Mouse (Mus musculus) megakaryocyte-erythroid progenitor cell, adult 5-6 weeks (primary cell): Measurements from ENCODE around the gene Polh. TPM values are rescaled to one million over a fixed set of nuclear protein-coding genes. Genes with fewer than 3 reads are reported as not detected.

Experiments used
- ATAC-seq: replicated peaks from 2 replicates; pipeline ENCODE4 v1.8.0; 2016; ENCODE audit warnings: mild to moderate bottlenecking, inconsistent platforms; ENCODE audit not compliant: severe bottlenecking, poor library complexity, low FRiP score, low TSS enrichment
- total RNA-seq, 2 experiments: library from RNA; stranded (forward) in 1 of 2; stranded (reverse) in 1 of 2; fragments of 200-1000, 215-1000 nt in 1 of 2; fragments of >200 nt in 1 of 2; fragmentation: Nextera tagmentation in 1 of 2; gene quantifications; 2 replicates each; pipeline ENCODE4 v1.2.3; 2014 to 2017

The Polh gene
- total RNA-seq, 2 experiments from 2014 or later, result 19.9 to 30.3 TPM

- ATAC-seq, result no peak
Measured at GRCm38 (mm10) chr17:46139872-46140271, 62.6 kb downstream of the Polh start.

DNA sequence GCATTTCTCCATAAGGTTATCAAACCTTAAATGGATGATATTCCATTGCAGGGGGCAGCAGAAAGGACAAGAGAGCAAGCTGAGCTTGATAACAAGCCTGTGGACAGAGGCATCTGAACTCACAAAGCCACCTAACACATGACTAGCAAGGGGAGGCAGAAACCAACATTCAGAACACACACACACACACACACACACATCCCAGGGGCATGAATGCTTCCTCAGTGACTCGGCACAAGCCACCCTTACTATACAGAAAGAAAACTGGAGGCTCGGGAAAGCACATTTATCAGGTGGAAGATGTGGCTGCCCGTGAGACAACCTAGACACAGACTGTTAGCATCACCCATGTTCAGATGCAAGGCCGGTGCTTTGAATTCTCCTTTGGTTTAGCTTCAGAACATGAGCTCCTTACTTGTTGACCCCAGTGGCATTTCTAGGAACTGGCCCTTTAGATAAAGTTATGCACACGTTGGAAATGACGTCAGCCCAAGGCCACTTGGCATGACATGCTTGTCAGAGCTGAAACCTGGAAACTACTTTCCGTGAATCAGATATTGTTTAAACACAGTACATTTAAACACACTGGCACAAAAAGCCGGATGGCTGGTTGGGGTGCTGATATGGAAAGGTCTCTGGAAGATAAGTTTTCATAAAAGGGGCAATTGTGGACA is 63.7 kb downstream of the Polh start:
- peak; percentile 64 for ATAC-seq

DNA sequence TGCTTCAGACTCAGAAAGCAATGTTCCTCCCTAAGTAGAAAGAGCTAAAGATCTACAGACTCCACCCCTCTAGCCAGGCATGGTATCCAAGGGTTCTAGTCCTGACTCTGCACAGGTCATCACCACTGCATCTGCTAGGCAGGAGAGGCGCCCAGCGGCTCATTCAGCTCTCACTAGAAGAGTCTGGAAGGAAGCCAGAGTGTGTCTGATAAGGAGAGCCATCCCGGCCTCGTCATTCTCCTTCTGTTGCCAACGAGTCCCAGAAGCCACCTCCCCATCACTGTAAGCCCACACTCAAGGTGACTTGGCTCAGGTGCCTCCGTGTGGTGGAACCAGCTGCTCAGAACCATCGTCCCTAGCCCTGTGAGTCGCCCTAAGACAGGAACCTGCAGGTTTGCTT is 69.6 kb downstream of the Polh start:
- peak; percentile 62 for ATAC-seq

DNA sequence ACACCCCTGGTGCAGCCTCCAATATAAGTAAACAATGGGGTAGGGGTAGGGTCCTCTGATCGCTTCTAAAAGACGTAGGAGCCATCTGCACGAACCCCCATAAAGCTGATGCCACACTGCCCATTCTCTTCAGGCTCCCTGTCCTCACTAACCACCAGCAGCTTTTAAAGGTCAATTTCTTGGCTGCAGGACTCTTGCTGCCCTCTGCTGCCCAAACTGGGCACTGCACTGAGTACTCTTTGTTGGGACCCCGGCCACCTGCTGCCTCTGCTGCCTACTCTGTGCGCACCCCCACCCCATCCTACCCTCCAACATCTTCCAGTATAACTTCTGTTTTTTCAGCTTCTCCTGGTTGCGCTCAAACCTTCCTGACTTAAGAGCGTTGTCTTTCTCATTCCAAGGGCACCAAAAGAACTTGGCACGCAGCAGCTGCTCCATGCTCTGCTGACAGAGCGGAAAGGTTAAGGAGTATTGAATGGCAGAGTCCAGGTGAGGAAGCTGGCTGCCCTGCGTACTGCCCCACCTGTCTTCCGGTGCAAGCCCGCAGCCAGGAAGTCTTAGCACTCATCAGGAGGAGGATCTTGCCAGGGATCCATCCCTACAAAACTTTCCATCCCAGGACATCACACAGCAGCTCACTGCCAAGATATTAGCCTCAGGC is 70.3 kb downstream of the Polh start:
- ATAC-seq, result peak; percentile 55; the same call in 1 of the 2 replicates

- ATAC-seq, result no peak
Measured at GRCm38 (mm10) chr17:46129741-46130498, 72.5 kb downstream of the Polh start.

DNA sequence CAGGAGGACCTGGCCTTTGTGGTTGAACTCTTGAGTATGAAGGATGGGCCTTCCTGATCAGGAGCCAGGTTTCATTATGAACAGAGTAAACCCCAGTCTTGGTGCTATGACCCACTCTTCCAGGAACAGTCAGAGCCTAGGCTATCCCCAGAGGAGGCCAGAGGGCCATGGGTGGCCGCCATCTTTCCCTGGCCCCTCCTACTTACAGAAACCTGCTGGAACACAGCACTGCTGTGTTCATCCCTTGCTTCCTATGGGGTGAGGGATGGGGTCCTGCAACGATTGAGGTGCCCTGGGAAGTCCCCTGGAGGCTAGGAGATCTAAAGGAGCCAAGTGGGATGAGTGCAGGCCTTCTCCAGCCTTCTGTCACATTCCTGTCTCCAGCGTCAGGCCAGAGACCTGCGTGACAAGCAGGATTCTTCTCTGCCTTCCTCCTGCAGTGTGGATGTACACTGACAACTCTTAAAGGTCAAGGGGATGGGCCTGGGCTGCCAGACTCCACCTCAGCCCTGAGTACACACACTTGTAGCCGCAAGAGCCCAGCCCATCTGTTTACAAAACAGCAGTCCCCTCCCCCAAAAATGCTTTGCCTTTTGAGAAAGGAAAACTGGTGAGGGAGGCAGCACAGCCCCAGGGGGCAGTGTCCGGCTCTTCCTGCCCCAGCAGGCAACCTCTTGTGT is 74.5 kb downstream of the Polh start:
- ATAC-seq, result no peak

GRCm38 (mm10) chr17:46126608-46127007 is 75.8 kb downstream of the Polh start:
- ATAC-seq, result no peak

DNA sequence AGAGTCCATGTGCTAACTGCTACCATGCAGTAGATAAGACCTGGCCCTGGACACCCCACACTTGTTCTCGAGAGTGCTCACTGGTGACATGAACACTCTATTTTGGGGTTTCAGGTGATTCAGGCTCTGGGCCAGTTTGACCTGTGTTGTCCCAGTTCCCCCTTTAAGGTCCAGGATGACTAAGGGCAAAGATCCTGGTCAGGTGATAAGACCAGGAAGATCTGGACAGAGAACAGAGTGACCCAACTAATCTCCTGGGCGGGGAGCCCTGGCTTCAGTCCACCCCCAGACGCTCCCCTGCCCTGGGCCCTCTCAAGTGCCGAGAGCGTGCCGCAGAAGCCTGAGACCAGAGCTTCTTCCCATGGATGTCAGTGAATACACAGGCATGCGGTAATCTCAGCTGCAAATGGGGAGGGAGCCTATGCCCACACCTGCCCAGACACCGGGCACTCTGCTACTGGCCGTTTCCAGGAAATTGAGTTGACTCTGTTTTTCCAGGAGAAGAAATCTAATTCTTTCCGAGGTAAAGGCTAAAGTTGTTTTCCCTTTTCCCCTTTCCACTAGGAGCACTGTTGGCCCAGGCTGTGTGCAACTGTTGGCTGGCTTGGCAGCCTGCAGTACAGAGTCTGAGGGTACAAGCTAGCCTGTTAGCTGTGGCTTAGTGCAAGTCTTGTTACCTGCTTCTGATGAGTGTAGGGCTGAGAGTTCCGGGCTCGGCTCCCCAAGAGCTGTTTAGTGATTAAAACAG is 78.3 kb downstream of the Polh start:
- no peak for ATAC-seq

DNA sequence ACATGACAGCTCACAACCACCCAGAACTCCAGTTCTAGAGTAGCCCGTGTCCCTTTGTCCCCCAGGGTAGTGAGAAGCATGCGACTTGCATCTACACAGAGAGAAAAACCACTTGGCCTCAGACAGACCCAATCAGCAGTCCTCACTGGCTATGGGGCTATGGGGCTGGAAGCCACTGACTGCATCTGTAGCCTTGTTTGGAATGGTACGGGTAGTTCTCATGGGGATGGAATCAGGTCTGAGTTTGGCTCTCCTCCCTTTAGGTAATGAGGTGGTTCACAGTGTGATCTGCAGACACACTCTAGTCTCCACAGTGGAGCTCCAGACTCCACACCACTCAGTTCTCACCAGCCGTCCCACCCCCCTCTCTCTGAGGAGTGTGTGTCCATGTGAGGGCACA is 79.2 kb downstream of the Polh start:
- no peak for ATAC-seq

DNA sequence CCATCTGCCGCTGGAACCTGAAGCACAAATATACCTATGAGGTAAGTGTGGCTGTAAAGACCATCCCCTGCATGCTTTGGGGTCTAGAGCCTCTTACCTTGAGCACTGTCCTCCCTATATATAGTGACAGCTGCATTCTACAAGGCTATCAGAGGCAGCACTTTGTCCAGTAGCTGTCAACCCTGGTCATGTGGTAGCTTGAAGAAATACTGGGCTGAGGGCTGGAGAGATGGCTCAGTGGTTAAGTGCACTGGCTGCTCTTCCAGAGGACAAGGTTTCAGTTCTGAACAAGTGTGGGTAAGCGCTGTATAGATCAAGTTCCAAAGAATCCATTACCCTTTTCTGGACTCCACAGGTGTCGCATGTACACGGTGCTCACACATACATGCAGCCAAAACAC is 79.7 kb downstream of the Polh start:
- no peak for ATAC-seq

Other genes starting within 250 kb of the Polh start
- gene Vegfa, start 170.3 kb downstream of the Polh start, total RNA-seq (2014; fragmentation: Nextera tagmentation), result 8.8 and 12.5 TPM in 2 replicates
- 15.2 and 17.2 TPM in 2 replicates for gene Vegfa, start 170.3 kb downstream of the Polh start, total RNA-seq (2017)
- 67.8 and 89.9 TPM in 2 replicates for gene Mrps18a, start 91.7 kb downstream of the Polh start, total RNA-seq (2014; fragmentation: Nextera tagmentation)
- gene Mrps18a, start 91.7 kb downstream of the Polh start, total RNA-seq (2017), result 39.1 and 50.0 TPM in 2 replicates
- gene Rsph9, start 58.4 kb downstream of the Polh start, total RNA-seq (2014; fragmentation: Nextera tagmentation), result 4.3 TPM in 1 of 2 replicates, not detected in the other
- not detected in 2 replicates for gene Rsph9, start 58.4 kb downstream of the Polh start, total RNA-seq (2017)
- 15.4 and 16.1 TPM in 2 replicates for gene Mad2l1bp, start 49.1 kb downstream of the Polh start, total RNA-seq (2014; fragmentation: Nextera tagmentation)
- 8.0 and 9.7 TPM in 2 replicates for gene Mad2l1bp, start 49.1 kb downstream of the Polh start, total RNA-seq (2017)
- gene Gtpbp2, start 41.6 kb downstream of the Polh start, total RNA-seq (2014; fragmentation: Nextera tagmentation), result 47.9 and 52.5 TPM in 2 replicates
- gene Gtpbp2, start 41.6 kb downstream of the Polh start, total RNA-seq (2017), result 23.7 and 24.6 TPM in 2 replicates
- gene Xpo5, start 137 bp upstream of the Polh start, total RNA-seq (2014; fragmentation: Nextera tagmentation), result 58.7 and 74.9 TPM in 2 replicates
- 74.0 and 81.7 TPM in 2 replicates for gene Xpo5, start 137 bp upstream of the Polh start, total RNA-seq (2017)
- gene Polr1c, start 45.4 kb upstream of the Polh start, total RNA-seq (2014; fragmentation: Nextera tagmentation), result 82.6 and 131 TPM in 2 replicates
- gene Polr1c, start 45.4 kb upstream of the Polh start, total RNA-seq (2017), result 54.1 and 89.4 TPM in 2 replicates
- 65.9 and 69.9 TPM in 2 replicates for gene Yipf3, start 45.4 kb upstream of the Polh start, total RNA-seq (2014; fragmentation: Nextera tagmentation)
- 32.9 and 38.5 TPM in 2 replicates for gene Yipf3, start 45.4 kb upstream of the Polh start, total RNA-seq (2017)
- 0.66 and 2.7 TPM in 2 replicates for gene Lrrc73, start 50.9 kb upstream of the Polh start, total RNA-seq (2014; fragmentation: Nextera tagmentation)
- gene Lrrc73, start 50.9 kb upstream of the Polh start, total RNA-seq (2017), result 0.38 TPM in 1 of 2 replicates, not detected in the other
- 20.1 and 24.5 TPM in 2 replicates for gene Tjap1, start 80.4 kb upstream of the Polh start, total RNA-seq (2014; fragmentation: Nextera tagmentation)
- gene Tjap1, start 80.4 kb upstream of the Polh start, total RNA-seq (2017), result 15.8 and 18.5 TPM in 2 replicates
- not detected in 2 replicates for gene Dlk2, start 94.8 kb upstream of the Polh start, total RNA-seq (2014; fragmentation: Nextera tagmentation)
- gene Dlk2, start 94.8 kb upstream of the Polh start, total RNA-seq (2017), result not detected in 2 replicates
- 5.8 and 7.0 TPM in 2 replicates for gene Abcc10, start 125.7 kb upstream of the Polh start, total RNA-seq (2014; fragmentation: Nextera tagmentation)
- 1.6 and 8.7 TPM in 2 replicates for gene Abcc10, start 125.7 kb upstream of the Polh start, total RNA-seq (2017)
- gene Zfp318, start 181.1 kb upstream of the Polh start, total RNA-seq (2014; fragmentation: Nextera tagmentation), result 14.3 and 22.2 TPM in 2 replicates
- gene Zfp318, start 181.1 kb upstream of the Polh start, total RNA-seq (2017), result 17.3 and 41.5 TPM in 2 replicates
- not detected in 2 replicates for gene Crip3, start 226.3 kb upstream of the Polh start, total RNA-seq (2014; fragmentation: Nextera tagmentation)
- not detected in 2 replicates for gene Crip3, start 226.3 kb upstream of the Polh start, total RNA-seq (2017)
- not detected in 2 replicates for gene Slc22a7, start 235.8 kb upstream of the Polh start, total RNA-seq (2014; fragmentation: Nextera tagmentation)
- not detected in 2 replicates for gene Slc22a7, start 235.8 kb upstream of the Polh start, total RNA-seq (2017)